Mouse (Mus musculus): ENCODE measurements around the gene Atp6v0e2.

DNA sequence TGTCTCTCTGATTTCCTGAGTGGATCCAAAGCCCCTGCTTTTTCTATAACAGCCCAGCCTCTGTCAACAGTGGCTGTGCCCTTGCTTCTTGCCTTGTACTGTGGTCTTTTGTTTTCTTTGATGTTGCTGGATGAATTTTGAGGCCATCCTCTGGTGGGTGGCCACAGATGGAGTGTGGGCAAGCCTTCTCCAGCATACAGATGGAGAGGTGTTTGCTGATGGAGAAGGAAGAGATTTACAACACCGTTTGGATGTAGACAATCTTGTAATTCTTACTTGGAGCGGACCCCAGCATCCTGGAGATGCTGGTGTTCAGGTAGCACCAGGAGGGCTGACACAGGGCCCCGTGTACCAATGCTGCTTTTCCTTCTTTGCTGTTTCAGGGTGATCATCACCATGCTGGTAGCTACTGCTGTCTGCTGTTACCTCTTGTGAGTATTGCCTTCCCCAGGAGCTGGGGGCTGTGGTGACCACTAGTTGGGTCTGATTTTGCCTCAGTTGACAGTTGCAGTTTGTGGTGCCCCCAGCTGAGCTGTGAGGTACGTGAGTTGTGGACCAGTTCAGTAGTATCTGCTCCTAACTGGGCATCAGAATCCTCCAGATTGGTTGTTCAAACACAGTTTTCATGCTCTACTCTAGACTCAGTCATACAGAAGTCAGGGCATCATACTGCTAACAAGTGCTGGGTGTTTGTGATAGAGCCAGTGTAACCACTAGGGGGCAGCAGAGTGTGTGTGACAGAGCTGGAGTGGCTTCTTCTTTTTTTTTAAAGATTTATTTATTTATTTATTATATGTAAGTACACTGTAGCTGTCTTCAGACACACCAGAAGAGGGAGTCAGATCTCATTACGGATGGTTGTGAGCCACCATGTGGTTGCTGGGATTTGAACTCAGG lies 1.7 kb downstream of the Atp6v0e2 start:
- no peak for TF ChIP-seq POLR2A (IDR thresholded peaks at IDR 0.05; ENCODE audit: low read depth, low read length)
- TF ChIP-seq E2F4 (IDR thresholded peaks at IDR 0.05; ENCODE audit: insufficient replicate concordance, low read depth, low read length) = no peak
- TF ChIP-seq ZNF384 (IDR thresholded peaks at IDR 0.05; ENCODE audit: low read depth, low read length) = peak; percentile 91
- peak; percentile 71 to 73 for TF ChIP-seq CTCF (conservative IDR thresholded peaks at IDR 0.05 in 1 of 2, IDR thresholded peaks at IDR 0.05 in 1 of 2; ENCODE audit: low read depth in 2 of 2, low read length in 2 of 2)
- TF ChIP-seq MYC (IDR thresholded peaks at IDR 0.05; ENCODE audit: low read depth, low read length) = no peak
- TF ChIP-seq MAZ (IDR thresholded peaks at IDR 0.05; ENCODE audit: low read depth, low read length) = no peak

Measured in CH12.LX (cell line).